Mouse (Mus musculus): Measurements from ENCODE around the gene Eif1. TPM values are rescaled to one million over a fixed set of nuclear protein-coding genes. Genes with fewer than 3 reads are reported as not detected.
"Not testable (repeated sequence)": the region's sequence is repeated elsewhere in the genome, so short reads cannot be mapped to it uniquely, and the experiment has no call there.

The Eif1 gene
- polyA plus RNA-seq, 1 experiment from 2014 or later, result 1,854 TPM

GRCm38 (mm10) chr11:100330816-100331375 is 11.2 kb downstream of the Eif1 start:
- H3K4me1 ChIP-seq (replicated peaks; ENCODE audit: control insufficient read depth, insufficient read depth, low read length); H3K9me3 ChIP-seq (ENCODE audit: control insufficient read depth, low read length); H3K4me2 ChIP-seq (ENCODE audit: low read depth, low read length); ATAC-seq (ENCODE audit: low read depth); H3K36me3 ChIP-seq (ENCODE audit: control insufficient read depth, insufficient read depth, low read length); H3K4me3 ChIP-seq (ENCODE audit: low read length); H3K27ac ChIP-seq (ENCODE audit: low read length); H3K9ac ChIP-seq (ENCODE audit: low read length); H3K27me3 ChIP-seq (ENCODE audit: control insufficient read depth, insufficient read depth, low read depth, low read length): not testable (repeated sequence)
- WGBS, result 37% methylated on average over 8 of the region's 8 CpGs

- WGBS, result 56% methylated on average over 9 of the region's 9 CpGs
- Histone ChIP-seq H3K4me2 (ENCODE audit: low read depth, low read length) (no peak overlapping the region), H3K4me1 (replicated peaks; ENCODE audit: control insufficient read depth, insufficient read depth, low read length) (no peaks in the 10 kb centered on the region), H3K9me3 (ENCODE audit: control insufficient read depth, low read length) (no peaks in the 10 kb centered on the region), H3K9ac (ENCODE audit: low read length) (no peak overlapping the region), H3K27me3 (ENCODE audit: control insufficient read depth, insufficient read depth, low read depth, low read length) (no peaks in the 10 kb centered on the region), H3K36me3 (ENCODE audit: control insufficient read depth, insufficient read depth, low read length) (no peaks in the 10 kb centered on the region), H3K4me3 (ENCODE audit: low read length) (no peak overlapping the region), H3K27ac (ENCODE audit: low read length) (no peak overlapping the region)
- no peak for ATAC-seq (ENCODE audit: low read depth)
These were observed 13.3 kb downstream of the Eif1 start for GRCm38 (mm10) chr11:100332766-100333515.

DNA sequence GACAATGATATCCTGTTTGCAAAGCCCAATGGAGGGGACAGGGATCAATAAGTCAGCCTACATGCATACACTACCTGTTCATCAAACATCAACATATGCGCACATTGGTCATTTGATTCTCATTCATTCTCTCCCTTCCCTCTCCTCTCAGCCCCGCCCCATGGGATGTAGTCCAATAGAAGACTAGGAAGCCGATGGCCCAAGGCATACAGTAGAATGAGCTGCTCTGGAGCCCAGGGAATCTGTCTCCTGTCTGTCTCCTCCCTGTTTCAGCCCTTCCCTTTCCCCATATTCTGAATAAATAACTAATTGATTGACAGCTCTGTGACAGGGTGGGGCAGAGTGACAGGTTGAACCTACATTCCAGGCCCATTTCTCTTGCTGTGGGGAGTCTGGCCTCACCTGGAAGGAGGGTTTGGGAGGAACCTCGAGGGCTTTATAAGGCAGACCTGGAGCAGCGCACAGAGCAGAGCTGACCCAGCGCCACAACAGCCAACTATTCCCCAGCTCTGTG is 14.3 kb downstream of the Eif1 start, which contains the start of gene Gast:
Gast (plus strand) TSS at position 464 of the 514 bp plus-strand sequence.
- Histone ChIP-seq H3K4me1 (replicated peaks; ENCODE audit: control insufficient read depth, insufficient read depth, low read length) (no peaks in the 10 kb centered on the region), H3K9ac (ENCODE audit: low read length) (no peak within 1 kb of the TSS), H3K4me2 (ENCODE audit: low read depth, low read length) (no peak within 1 kb of the TSS), H3K27me3 (ENCODE audit: control insufficient read depth, insufficient read depth, low read depth, low read length) (no peaks in the 10 kb centered on the region), H3K36me3 (ENCODE audit: control insufficient read depth, insufficient read depth, low read length) (no peaks in the 10 kb centered on the region), H3K27ac (ENCODE audit: low read length) (no peak within 1 kb of the TSS), H3K4me3 (ENCODE audit: low read length) (no peak within 1 kb of the TSS), H3K9me3 (ENCODE audit: control insufficient read depth, low read length) (no peaks in the 10 kb centered on the region)
- 73% methylated on average over 6 of the region's 6 CpGs for WGBS
- no peak for ATAC-seq (ENCODE audit: low read depth)

- Histone ChIP-seq H3K27me3 (ENCODE audit: control insufficient read depth, insufficient read depth, low read depth, low read length) (no peaks in the 10 kb centered on the region), H3K27ac (ENCODE audit: low read length) (no peak overlapping the region), H3K4me1 (replicated peaks; ENCODE audit: control insufficient read depth, insufficient read depth, low read length) (no peaks in the 10 kb centered on the region), H3K9ac (ENCODE audit: low read length) (no peak overlapping the region), H3K36me3 (ENCODE audit: control insufficient read depth, insufficient read depth, low read length) (no peaks in the 10 kb centered on the region), H3K4me2 (ENCODE audit: low read depth, low read length) (no peak overlapping the region), H3K4me3 (ENCODE audit: low read length) (no peak overlapping the region), H3K9me3 (ENCODE audit: control insufficient read depth, low read length) (no peaks in the 10 kb centered on the region)
- 20% methylated on average over 3 of the region's 3 CpGs for WGBS
- ATAC-seq (ENCODE audit: low read depth), result no peak
These were observed 16.0 kb downstream of the Eif1 start for GRCm38 (mm10) chr11:100335731-100336130.

DNA sequence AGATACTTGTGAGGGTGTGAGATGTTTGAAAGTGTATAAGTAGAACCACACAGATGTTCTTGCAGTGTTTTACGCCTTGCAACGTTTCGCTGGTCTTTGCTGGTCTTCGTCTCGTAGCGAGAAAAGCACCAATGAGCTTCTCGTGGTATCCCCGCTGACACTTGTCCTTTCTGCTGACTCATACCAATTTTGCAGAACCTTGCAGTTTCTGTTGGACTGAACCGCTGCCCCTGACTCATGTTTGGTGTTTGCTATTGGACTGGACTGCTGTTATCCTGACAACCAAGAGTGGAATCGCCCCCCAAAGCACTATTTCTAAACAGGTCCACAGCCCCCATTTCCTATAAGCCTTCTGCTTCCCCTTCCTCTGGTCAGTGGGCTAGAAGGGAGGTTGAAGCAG is 24.6 kb downstream of the Eif1 start:
- Histone ChIP-seq H3K4me2 (ENCODE audit: low read depth, low read length) (no peak overlapping the region), H3K9ac (ENCODE audit: low read length) (no peak overlapping the region), H3K4me3 (ENCODE audit: low read length) (no peak overlapping the region), H3K27me3 (ENCODE audit: control insufficient read depth, insufficient read depth, low read depth, low read length) (no peaks in the 10 kb centered on the region), H3K4me1 (replicated peaks; ENCODE audit: control insufficient read depth, insufficient read depth, low read length) (no peaks in the 10 kb centered on the region), H3K9me3 (ENCODE audit: control insufficient read depth, low read length) (no peaks in the 10 kb centered on the region), H3K36me3 (ENCODE audit: control insufficient read depth, insufficient read depth, low read length) (no peaks in the 10 kb centered on the region), H3K27ac (ENCODE audit: low read length) (no peak overlapping the region)
- ATAC-seq (ENCODE audit: low read depth), result no peak
- 83% methylated on average over 10 of the region's 10 CpGs for WGBS

DNA sequence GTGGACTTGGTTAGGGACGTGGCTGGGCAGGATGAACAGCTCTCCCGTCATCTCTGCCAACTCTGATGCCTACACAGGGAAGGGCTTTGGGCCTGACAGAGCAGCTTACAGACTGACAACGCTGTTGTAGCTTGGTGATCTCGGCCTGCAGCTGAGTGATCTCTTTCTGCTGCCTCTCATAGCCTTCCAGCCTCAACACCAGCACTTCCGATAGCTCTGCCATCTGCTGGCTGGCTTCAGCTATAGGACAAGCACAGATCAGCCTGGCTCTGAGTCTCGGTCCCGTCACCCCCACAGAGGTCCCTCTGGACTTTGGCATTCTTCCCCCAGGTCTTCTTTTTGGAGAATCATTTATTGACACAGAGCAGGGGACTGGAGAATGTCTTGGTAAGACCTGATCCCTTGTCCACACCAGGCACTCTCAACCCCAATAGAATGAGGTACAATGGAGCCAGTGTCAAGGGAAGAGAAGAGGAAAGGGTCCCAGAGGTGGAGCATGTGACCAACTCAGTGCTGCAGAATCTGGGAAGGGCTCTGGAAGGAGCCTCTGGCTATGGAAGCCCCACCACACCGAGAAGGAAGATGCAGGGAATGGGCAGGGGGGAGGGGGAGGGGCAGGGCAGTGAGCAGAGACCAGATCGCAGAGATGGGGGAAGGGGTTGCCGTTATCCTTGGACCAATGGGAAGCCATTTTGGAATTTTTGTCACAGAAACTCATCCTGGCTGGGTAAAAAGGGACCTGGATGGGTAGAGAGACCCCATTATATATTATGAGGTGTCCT is 32.6 kb downstream of the Eif1 start:
- Histone ChIP-seq H3K9me3 (ENCODE audit: control insufficient read depth, low read length) (no peaks in the 10 kb centered on the region), H3K27ac (ENCODE audit: low read length) (no peak overlapping the region), H3K36me3 (ENCODE audit: control insufficient read depth, insufficient read depth, low read length) (no peaks in the 10 kb centered on the region), H3K4me3 (ENCODE audit: low read length) (no peak overlapping the region), H3K27me3 (ENCODE audit: control insufficient read depth, insufficient read depth, low read depth, low read length) (peaks cover 35% of the 10 kb centered on the region), H3K9ac (ENCODE audit: low read length) (no peak overlapping the region), H3K4me1 (replicated peaks; ENCODE audit: control insufficient read depth, insufficient read depth, low read length) (no peaks in the 10 kb centered on the region; the same call in 1 of the 2 replicates), H3K4me2 (ENCODE audit: low read depth, low read length) (no peak overlapping the region)
- WGBS, result 24% methylated on average over 10 of the region's 10 CpGs
- ATAC-seq (ENCODE audit: low read depth), result no peak

DNA sequence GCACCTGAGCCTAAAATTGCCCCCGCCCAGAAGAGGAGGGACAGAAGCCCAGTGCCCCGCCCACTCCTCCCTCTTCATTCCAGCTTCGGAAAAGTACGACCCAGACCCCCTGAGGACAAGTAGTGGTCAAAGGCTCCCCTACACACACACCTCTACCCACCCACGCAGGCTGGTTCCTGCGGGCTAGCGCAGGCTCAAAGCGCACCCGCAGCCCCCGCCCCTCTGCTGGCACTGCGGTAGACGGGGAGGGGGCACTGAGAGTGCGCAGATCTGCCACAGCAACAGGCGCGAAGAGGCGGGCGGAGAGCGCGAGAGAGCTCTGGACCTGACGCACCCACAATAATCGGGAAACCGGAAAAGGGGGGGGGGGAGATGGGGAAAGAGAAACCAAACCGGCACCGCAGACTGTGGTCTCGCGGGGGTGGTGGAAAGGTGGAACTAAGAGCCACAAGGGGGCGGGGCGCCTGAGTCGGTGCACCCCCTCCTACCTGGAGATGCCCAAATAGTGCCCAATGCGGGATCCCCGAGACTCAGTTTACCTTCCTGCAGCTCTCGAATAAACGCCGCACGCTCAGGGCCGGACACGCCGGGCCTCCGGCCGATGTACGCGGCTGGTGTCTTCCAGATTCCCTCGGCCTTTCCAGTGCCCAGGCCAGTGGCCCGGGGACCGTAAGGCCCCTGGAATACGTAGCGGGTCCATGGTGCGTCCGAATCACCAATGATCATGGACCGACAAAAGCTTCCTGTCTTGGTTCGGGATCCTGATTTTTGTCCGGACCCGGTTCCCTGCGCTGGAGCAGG is 35.7 kb downstream of the Eif1 start:
- H3K27me3 ChIP-seq (ENCODE audit: control insufficient read depth, insufficient read depth, low read depth, low read length), result peaks cover 54% of the 10 kb centered on the region
- H3K9me3 ChIP-seq (ENCODE audit: control insufficient read depth, low read length), result no peaks in the 10 kb centered on the region
- peak overlapping the region; percentile 51; the same call in 1 of the 2 replicates for H3K27ac ChIP-seq (ENCODE audit: low read length)
- peak overlapping the region; percentile 98 for H3K4me2 ChIP-seq (ENCODE audit: low read depth, low read length)
- under 1% methylated on average over 52 of the region's 54 CpGs for WGBS
- no peaks in the 10 kb centered on the region; the same call in 1 of the 2 replicates for H3K4me1 ChIP-seq (replicated peaks; ENCODE audit: control insufficient read depth, insufficient read depth, low read length)
- H3K36me3 ChIP-seq (ENCODE audit: control insufficient read depth, insufficient read depth, low read length), result no peaks in the 10 kb centered on the region
- H3K9ac ChIP-seq (ENCODE audit: low read length), result peak overlapping the region; percentile 73
- peak overlapping the region; percentile 65 for H3K4me3 ChIP-seq (ENCODE audit: low read length)
- ATAC-seq (ENCODE audit: low read depth), result peak; percentile 46

DNA sequence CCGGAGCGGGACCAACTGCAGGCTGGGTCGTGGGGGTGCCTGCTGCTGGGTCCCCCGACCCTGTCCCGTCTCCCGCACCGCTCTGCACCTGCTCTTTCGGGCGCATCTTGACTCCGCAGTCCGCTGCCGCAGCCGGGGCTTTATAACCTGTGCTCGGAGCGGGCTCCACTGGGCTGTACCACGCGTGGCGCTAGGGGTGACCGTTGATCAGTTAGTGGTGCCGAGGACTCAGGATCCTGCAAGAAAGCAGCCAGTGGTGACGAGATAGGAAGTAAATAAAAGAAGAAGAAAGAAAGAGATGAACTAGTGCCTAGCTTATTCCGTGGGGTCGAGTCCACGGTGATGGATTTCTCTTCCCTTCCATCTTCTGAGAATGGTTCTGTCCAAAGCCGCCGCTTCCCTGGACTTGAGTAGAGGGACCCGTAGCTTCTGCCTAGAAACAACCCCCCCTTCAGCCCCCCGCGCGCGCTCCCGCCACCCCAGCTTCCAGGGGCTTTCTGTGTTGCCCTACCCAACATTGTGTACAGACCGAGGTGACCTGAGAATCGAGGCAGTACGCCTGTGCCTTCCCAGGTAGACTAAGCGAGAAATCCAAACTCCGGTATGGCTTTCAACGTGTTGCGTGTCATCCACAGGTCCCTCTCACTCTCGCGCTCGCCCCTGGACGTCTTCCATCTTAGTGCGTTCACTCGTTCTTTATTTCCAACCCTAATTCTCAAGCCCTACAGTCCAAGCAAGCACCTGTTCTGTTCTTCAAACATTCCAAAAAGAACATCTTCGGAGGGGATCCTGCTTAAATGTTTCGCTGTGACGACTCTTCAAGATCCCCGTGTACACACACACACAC is 36.5 kb downstream of the Eif1 start, which contains the start of gene Hap1:
Hap1 (minus strand) TSS at position 157 of the 847 bp plus-strand sequence.
- Histone ChIP-seq H3K36me3 (ENCODE audit: control insufficient read depth, insufficient read depth, low read length) (no peaks in the 10 kb centered on the region), H3K27me3 (ENCODE audit: control insufficient read depth, insufficient read depth, low read depth, low read length) (peaks cover 57% of the 10 kb centered on the region), H3K4me2 (ENCODE audit: low read depth, low read length) (peak within 1 kb of the TSS; percentile 98), H3K9me3 (ENCODE audit: control insufficient read depth, low read length) (no peaks in the 10 kb centered on the region), H3K4me1 (replicated peaks; ENCODE audit: control insufficient read depth, insufficient read depth, low read length) (no peaks in the 10 kb centered on the region; the same call in 1 of the 2 replicates), H3K27ac (ENCODE audit: low read length) (peak within 1 kb of the TSS; percentile 51; the same call in 1 of the 2 replicates), H3K9ac (ENCODE audit: low read length) (peak within 1 kb of the TSS; percentile 73), H3K4me3 (ENCODE audit: low read length) (peak within 1 kb of the TSS; percentile 65)
- 2% methylated on average over 49 of the region's 49 CpGs for WGBS
- peak; percentile 70 for ATAC-seq (ENCODE audit: low read depth)
